Mouse (Mus musculus): Measurements from ENCODE around the gene Sema4c. TPM values are rescaled to one million over a fixed set of nuclear protein-coding genes. Genes with fewer than 3 reads are reported as not detected.

Gene Sema4c
- 16.3 TPM for polyA plus RNA-seq (2014; fragmentation: Illumina TruSeq; extraction: RNeasy Lipid Tissue Mini Kit (QIAGEN cat#74804); ENCODE audit: low read depth, low replicate concordance)

DNA sequence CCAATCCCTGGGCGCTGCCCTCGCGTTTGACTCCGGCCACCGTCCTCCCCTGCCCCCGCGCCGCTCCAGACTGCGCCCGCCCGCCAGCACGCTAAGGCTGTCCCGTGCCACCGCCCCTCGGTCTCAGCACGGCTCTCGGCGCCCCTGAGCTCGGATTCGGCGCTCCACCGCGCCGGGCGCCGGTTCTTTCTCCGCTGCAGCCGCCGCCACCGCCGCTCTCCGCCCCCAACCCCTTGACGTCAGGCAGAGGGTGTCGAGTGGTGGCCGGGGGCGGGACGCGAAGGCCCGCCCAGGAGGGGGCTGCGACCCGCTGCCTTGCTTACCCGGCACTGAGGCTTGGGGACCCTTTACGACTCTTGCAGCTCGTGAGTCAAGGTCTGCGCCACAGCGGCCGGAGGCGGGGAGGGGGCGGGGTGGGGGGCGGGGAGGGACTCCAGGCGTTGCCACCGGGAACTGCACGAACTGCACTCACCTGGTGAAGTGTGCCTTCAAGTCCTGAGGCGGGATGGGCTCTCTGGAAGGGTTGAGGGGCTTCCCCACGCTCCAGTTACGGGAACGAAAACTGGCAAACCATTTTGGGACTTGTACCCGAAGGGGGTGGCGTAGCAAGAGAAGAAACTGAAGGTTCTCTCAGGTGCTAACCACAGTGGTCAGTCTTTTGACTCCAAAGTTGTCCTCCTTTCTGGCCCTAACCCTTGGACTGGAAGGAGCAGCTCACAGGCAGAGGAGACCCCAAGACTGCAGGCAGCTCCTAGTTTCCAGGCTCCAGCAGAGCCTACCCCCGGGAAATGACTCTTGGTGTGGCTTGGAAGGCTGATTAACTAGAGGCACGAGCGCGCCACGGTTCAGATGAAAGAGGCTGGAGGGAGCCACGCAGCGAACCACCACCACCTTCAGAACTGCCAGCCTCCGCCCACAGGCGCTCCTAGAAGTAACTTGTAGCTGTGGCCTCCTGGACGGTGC is at the start of gene Sema4c:
Sema4c (minus strand) TSS at position 319 of the 963 bp plus-strand sequence.

DNA sequence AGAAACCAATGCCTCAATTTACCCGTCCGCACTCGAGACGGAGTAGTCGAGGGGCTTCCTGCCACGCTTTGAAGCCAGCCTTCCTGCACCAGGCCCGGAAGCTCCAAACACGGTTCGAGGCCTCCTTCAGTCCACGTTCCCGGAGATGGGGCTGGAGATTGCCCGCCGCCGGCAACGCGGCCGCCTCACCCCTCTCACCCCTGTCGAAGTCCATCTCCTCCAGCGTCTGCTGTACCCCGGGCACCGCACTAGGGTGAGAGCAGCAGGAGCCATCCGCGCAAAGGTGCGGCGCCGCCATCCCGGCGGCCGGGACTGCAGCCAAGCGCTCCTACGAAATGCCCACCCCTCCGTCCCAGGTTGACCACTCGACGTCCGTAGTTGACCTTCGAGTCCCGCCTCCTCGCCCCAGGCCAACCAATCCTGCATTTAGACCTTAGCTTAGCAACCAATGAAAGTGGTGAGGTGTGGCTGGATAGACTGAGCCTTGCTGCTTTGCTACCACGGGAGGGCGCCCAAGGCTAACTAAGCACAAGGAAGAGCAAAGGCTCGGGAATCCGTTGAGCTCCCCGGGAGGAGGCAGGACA is 11.2 kb downstream of the Sema4c start, which contains the start of gene Ankrd39:
Ankrd39 (minus strand) TSS at position 558 of the 584 bp plus-strand sequence.

GRCm38 (mm10) chr1:36539186-36539585 is 19.0 kb downstream of the Sema4c start, which contains the start of gene Gm42417:
Gene Gm42417 (minus strand): TSS chr1:36539429.

GRCm38 (mm10) chr1:36536783-36537182 is 21.4 kb downstream of the Sema4c start, which contains the start of gene Ankrd23:
Gene Ankrd23 (minus strand): TSS chr1:36536883.

DNA sequence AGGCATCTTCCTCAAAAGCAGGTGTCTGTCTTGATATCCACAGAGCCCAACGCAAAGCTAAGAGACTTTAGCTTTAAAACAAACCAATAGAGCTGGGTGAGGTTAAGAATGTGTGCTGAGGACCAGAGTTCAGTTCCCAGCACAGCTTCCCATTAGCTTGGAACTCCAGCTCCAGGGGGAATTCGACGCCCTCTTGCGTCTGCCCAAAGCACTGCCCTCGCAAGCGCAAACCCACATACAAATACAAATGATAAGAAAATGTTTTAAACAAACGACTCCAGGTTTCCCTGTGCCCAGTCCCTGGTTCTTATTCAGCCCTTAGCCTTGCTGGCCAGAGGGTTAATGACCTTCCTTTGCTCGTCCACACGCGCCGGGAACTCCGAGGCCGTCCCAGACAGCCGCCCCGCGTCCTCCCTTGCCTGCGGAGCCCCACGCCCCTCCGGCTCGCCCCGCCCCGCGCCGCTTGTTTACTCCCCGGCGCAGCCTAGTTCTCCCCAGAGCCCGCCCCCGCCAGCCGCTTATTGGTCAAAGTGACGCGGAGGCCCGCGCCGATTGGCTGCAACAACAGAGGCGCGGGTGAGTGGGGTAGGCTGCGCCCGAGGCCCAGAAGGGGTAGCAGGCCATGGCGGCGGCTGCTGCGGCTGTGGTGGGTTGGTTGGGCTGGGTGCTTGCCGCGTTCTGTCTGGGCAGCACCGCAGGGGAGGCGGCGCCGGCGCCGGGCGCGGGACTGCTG is 46.7 kb downstream of the Sema4c start, which contains the start of gene Cnnm3:
Cnnm3 (plus strand) TSS at position 579 of the 733 bp plus-strand sequence.

Other genes starting within 250 kb of the Sema4c start
- 41.1 TPM for gene Kansl3, start 189.2 kb downstream of the Sema4c start, polyA plus RNA-seq (2014; fragmentation: Illumina TruSeq; extraction: RNeasy Lipid Tissue Mini Kit (QIAGEN cat#74804); ENCODE audit: low read depth, low replicate concordance)
- gene Fer1l5, start 186.1 kb downstream of the Sema4c start, polyA plus RNA-seq (2014; fragmentation: Illumina TruSeq; extraction: RNeasy Lipid Tissue Mini Kit (QIAGEN cat#74804); ENCODE audit: low read depth, low replicate concordance), result 0.52 TPM
- 29.3 TPM for gene Lman2l, start 113.1 kb downstream of the Sema4c start, polyA plus RNA-seq (2014; fragmentation: Illumina TruSeq; extraction: RNeasy Lipid Tissue Mini Kit (QIAGEN cat#74804); ENCODE audit: low read depth, low replicate concordance)
- 5.2 TPM for gene Cnnm4, start 86.7 kb downstream of the Sema4c start, polyA plus RNA-seq (2014; fragmentation: Illumina TruSeq; extraction: RNeasy Lipid Tissue Mini Kit (QIAGEN cat#74804); ENCODE audit: low read depth, low replicate concordance)
- gene Cnnm3, start 46.5 kb downstream of the Sema4c start, polyA plus RNA-seq (2014; fragmentation: Illumina TruSeq; extraction: RNeasy Lipid Tissue Mini Kit (QIAGEN cat#74804); ENCODE audit: low read depth, low replicate concordance), result 18.9 TPM
- 7.0 TPM for gene Ankrd23, start 21.5 kb downstream of the Sema4c start, polyA plus RNA-seq (2014; fragmentation: Illumina TruSeq; extraction: RNeasy Lipid Tissue Mini Kit (QIAGEN cat#74804); ENCODE audit: low read depth, low replicate concordance)
- gene Gm42417, start 18.9 kb downstream of the Sema4c start, polyA plus RNA-seq (2014; fragmentation: Illumina TruSeq; extraction: RNeasy Lipid Tissue Mini Kit (QIAGEN cat#74804); ENCODE audit: low read depth, low replicate concordance), result not detected
- 7.7 TPM for gene Ankrd39, start 10.9 kb downstream of the Sema4c start, polyA plus RNA-seq (2014; fragmentation: Illumina TruSeq; extraction: RNeasy Lipid Tissue Mini Kit (QIAGEN cat#74804); ENCODE audit: low read depth, low replicate concordance)
- gene Fam178b, start 124.8 kb upstream of the Sema4c start, polyA plus RNA-seq (2014; fragmentation: Illumina TruSeq; extraction: RNeasy Lipid Tissue Mini Kit (QIAGEN cat#74804); ENCODE audit: low read depth, low replicate concordance), result 6.2 TPM
- 325 TPM for gene Cox5b, start 133.1 kb upstream of the Sema4c start, polyA plus RNA-seq (2014; fragmentation: Illumina TruSeq; extraction: RNeasy Lipid Tissue Mini Kit (QIAGEN cat#74804); ENCODE audit: low read depth, low replicate concordance)
- gene 4933424G06Rik, start 151.8 kb upstream of the Sema4c start, polyA plus RNA-seq (2014; fragmentation: Illumina TruSeq; extraction: RNeasy Lipid Tissue Mini Kit (QIAGEN cat#74804); ENCODE audit: low read depth, low replicate concordance), result 0.86 TPM
- 62.7 TPM for gene Actr1b, start 156.1 kb upstream of the Sema4c start, polyA plus RNA-seq (2014; fragmentation: Illumina TruSeq; extraction: RNeasy Lipid Tissue Mini Kit (QIAGEN cat#74804); ENCODE audit: low read depth, low replicate concordance)
- 13.1 TPM for gene Zap70, start 203.4 kb upstream of the Sema4c start, polyA plus RNA-seq (2014; fragmentation: Illumina TruSeq; extraction: RNeasy Lipid Tissue Mini Kit (QIAGEN cat#74804); ENCODE audit: low read depth, low replicate concordance)

Data from adipose tissue, adult 10 weeks (tissue).